Mouse (Mus musculus): ENCODE measurements around the gene Gm9972.

- TF ChIP-seq POLR2A (IDR thresholded peaks at IDR 0.05; ENCODE audit: borderline replicate concordance, insufficient read depth, low read length), result no peak
- no peak for TF ChIP-seq CTCF (IDR thresholded peaks at IDR 0.05; ENCODE audit: borderline replicate concordance, insufficient read depth, low read depth, low read length)
Measured at GRCm38 (mm10) chr11:43062286-43062685, 26.7 kb downstream of the Gm9972 start.

All from cerebellum, adult 2 months (tissue).